Mouse (Mus musculus): Measurements from ENCODE around the gene Hbb-bh2. TPM values are rescaled to one million over a fixed set of nuclear protein-coding genes. Genes with fewer than 3 reads are reported as not detected.
"Not testable (repeated sequence)": the region's sequence is repeated elsewhere in the genome, so short reads cannot be mapped to it uniquely, and the experiment has no call there.

Hbb-bh2 gene
- polyA plus RNA-seq, 1 experiment from 2014 or later: not detected

- Histone ChIP-seq H3K36me3 (ENCODE audit: control insufficient read depth, insufficient read depth, low read length) (no peaks in the 10 kb centered on the region), H3K4me1 (replicated peaks; ENCODE audit: control insufficient read depth, insufficient read depth, low read length) (no peaks in the 10 kb centered on the region), H3K27ac (ENCODE audit: low read depth, low read length) (no peak overlapping the region), H3K9me3 (ENCODE audit: control insufficient read depth, low read length) (no peaks in the 10 kb centered on the region), H3K4me3 (ENCODE audit: low read depth, low read length) (no peak overlapping the region), H3K4me2 (ENCODE audit: low read depth, low read length, severe bottlenecking) (no peak overlapping the region), H3K27me3 (ENCODE audit: control insufficient read depth, insufficient read depth, low read length) (no peaks in the 10 kb centered on the region), H3K9ac (ENCODE audit: low read length) (no peak overlapping the region)
- DNase-seq (ENCODE audit: low spot score): no peak
- 92% methylated on average over 3 of the region's 3 CpGs for WGBS
- ATAC-seq (replicated peaks; ENCODE audit: low FRiP score): no peak
Measured at GRCm38 (mm10) chr7:103825536-103826254, 14.6 kb downstream of the Hbb-bh2 start.

- Histone ChIP-seq H3K27me3 (ENCODE audit: control insufficient read depth, insufficient read depth, low read length) (no peaks in the 10 kb centered on the region), H3K9me3 (ENCODE audit: control insufficient read depth, low read length) (no peaks in the 10 kb centered on the region), H3K27ac (ENCODE audit: low read depth, low read length) (no peak overlapping the region), H3K36me3 (ENCODE audit: control insufficient read depth, insufficient read depth, low read length) (no peaks in the 10 kb centered on the region), H3K4me2 (ENCODE audit: low read depth, low read length, severe bottlenecking) (no peak overlapping the region), H3K9ac (ENCODE audit: low read length) (no peak overlapping the region), H3K4me1 (replicated peaks; ENCODE audit: control insufficient read depth, insufficient read depth, low read length) (no peaks in the 10 kb centered on the region), H3K4me3 (ENCODE audit: low read depth, low read length) (no peak overlapping the region)
- WGBS: 87% methylated on average over 2 of the region's 2 CpGs
- DNase-seq (ENCODE audit: low spot score) (no peak), ATAC-seq (replicated peaks; ENCODE audit: low FRiP score) (no peak)
Measured at GRCm38 (mm10) chr7:103824597-103824996, 15.7 kb downstream of the Hbb-bh2 start.

GRCm38 (mm10) chr7:103815085-103815484, 25.2 kb downstream of the Hbb-bh2 start:
- not testable (repeated sequence) for H3K36me3 ChIP-seq (ENCODE audit: control insufficient read depth, insufficient read depth, low read length); H3K27ac ChIP-seq (ENCODE audit: low read depth, low read length); DNase-seq (ENCODE audit: low spot score); H3K4me2 ChIP-seq (ENCODE audit: low read depth, low read length, severe bottlenecking); H3K27me3 ChIP-seq (ENCODE audit: control insufficient read depth, insufficient read depth, low read length); H3K9me3 ChIP-seq (ENCODE audit: control insufficient read depth, low read length); H3K9ac ChIP-seq (ENCODE audit: low read length); ATAC-seq (replicated peaks; ENCODE audit: low FRiP score); H3K4me1 ChIP-seq (replicated peaks; ENCODE audit: control insufficient read depth, insufficient read depth, low read length); H3K4me3 ChIP-seq (ENCODE audit: low read depth, low read length)
- 50% methylated on average over 1 of the region's 2 CpGs for WGBS

GRCm38 (mm10) chr7:103813766-103814165, 26.6 kb downstream of the Hbb-bh2 start, which contains the start of gene Hbb-bt:
Gene Hbb-bt (minus strand): TSS chr7:103813996.
- DNase-seq (ENCODE audit: low spot score): no peak
- no peaks in the 10 kb centered on the region for H3K9me3 ChIP-seq (ENCODE audit: control insufficient read depth, low read length)
- no peak within 1 kb of the TSS for H3K4me3 ChIP-seq (ENCODE audit: low read depth, low read length)

GRCm38 (mm10) chr7:103813152-103813551, 27.2 kb downstream of the Hbb-bh2 start:
- not testable (repeated sequence) for DNase-seq (ENCODE audit: low spot score); H3K4me2 ChIP-seq (ENCODE audit: low read depth, low read length, severe bottlenecking); ATAC-seq (replicated peaks; ENCODE audit: low FRiP score); H3K27ac ChIP-seq (ENCODE audit: low read depth, low read length); H3K4me3 ChIP-seq (ENCODE audit: low read depth, low read length); H3K9ac ChIP-seq (ENCODE audit: low read length); H3K36me3 ChIP-seq (ENCODE audit: control insufficient read depth, insufficient read depth, low read length); H3K9me3 ChIP-seq (ENCODE audit: control insufficient read depth, low read length); H3K27me3 ChIP-seq (ENCODE audit: control insufficient read depth, insufficient read depth, low read length); H3K4me1 ChIP-seq (replicated peaks; ENCODE audit: control insufficient read depth, insufficient read depth, low read length)
- no CpG with 5 or more reads among the region's 3 CpGs for WGBS

More at GRCm38 (mm10) chr7:103813766-103814165, 26.6 kb downstream of the Hbb-bh2 start, which contains the start of gene Hbb-bt:
- 88% methylated on average over 3 of the region's 3 CpGs for WGBS
- Histone ChIP-seq H3K4me2 (ENCODE audit: low read depth, low read length, severe bottlenecking) (no peak within 1 kb of the TSS), H3K36me3 (ENCODE audit: control insufficient read depth, insufficient read depth, low read length) (no peaks in the 10 kb centered on the region), H3K4me1 (replicated peaks; ENCODE audit: control insufficient read depth, insufficient read depth, low read length) (no peaks in the 10 kb centered on the region), H3K9ac (ENCODE audit: low read length) (no peak within 1 kb of the TSS), H3K27ac (ENCODE audit: low read depth, low read length) (no peak within 1 kb of the TSS), H3K27me3 (ENCODE audit: control insufficient read depth, insufficient read depth, low read length) (no peaks in the 10 kb centered on the region)
- ATAC-seq (replicated peaks; ENCODE audit: low FRiP score): no peak

- Histone ChIP-seq H3K27me3 (ENCODE audit: control insufficient read depth, insufficient read depth, low read length) (no peaks in the 10 kb centered on the region), H3K4me3 (ENCODE audit: low read depth, low read length) (no peak overlapping the region), H3K9ac (ENCODE audit: low read length) (no peak overlapping the region), H3K36me3 (ENCODE audit: control insufficient read depth, insufficient read depth, low read length) (no peaks in the 10 kb centered on the region), H3K4me1 (replicated peaks; ENCODE audit: control insufficient read depth, insufficient read depth, low read length) (no peaks in the 10 kb centered on the region), H3K9me3 (ENCODE audit: control insufficient read depth, low read length) (no peaks in the 10 kb centered on the region), H3K27ac (ENCODE audit: low read depth, low read length) (no peak overlapping the region), H3K4me2 (ENCODE audit: low read depth, low read length, severe bottlenecking) (no peak overlapping the region)
- no peak for ATAC-seq (replicated peaks; ENCODE audit: low FRiP score)
- 82% methylated on average over 1 of the region's 1 CpGs for WGBS
- no peak for DNase-seq (ENCODE audit: low spot score)
Measured at GRCm38 (mm10) chr7:103812174-103812573, 28.1 kb downstream of the Hbb-bh2 start.

GRCm38 (mm10) chr7:103811223-103811845, 29.0 kb downstream of the Hbb-bh2 start:
- Histone ChIP-seq H3K4me2 (ENCODE audit: low read depth, low read length, severe bottlenecking) (no peak overlapping the region), H3K27ac (ENCODE audit: low read depth, low read length) (no peak overlapping the region), H3K27me3 (ENCODE audit: control insufficient read depth, insufficient read depth, low read length) (no peaks in the 10 kb centered on the region), H3K9ac (ENCODE audit: low read length) (no peak overlapping the region), H3K36me3 (ENCODE audit: control insufficient read depth, insufficient read depth, low read length) (no peaks in the 10 kb centered on the region), H3K4me3 (ENCODE audit: low read depth, low read length) (no peak overlapping the region), H3K4me1 (replicated peaks; ENCODE audit: control insufficient read depth, insufficient read depth, low read length) (no peaks in the 10 kb centered on the region), H3K9me3 (ENCODE audit: control insufficient read depth, low read length) (no peaks in the 10 kb centered on the region)
- DNase-seq (ENCODE audit: low spot score) (no peak), ATAC-seq (replicated peaks; ENCODE audit: low FRiP score) (no peak)
- WGBS: 86% methylated on average over 1 of the region's 1 CpGs

- Histone ChIP-seq H3K27me3 (ENCODE audit: control insufficient read depth, insufficient read depth, low read length) (no peaks in the 10 kb centered on the region), H3K9ac (ENCODE audit: low read length) (no peak overlapping the region), H3K4me3 (ENCODE audit: low read depth, low read length) (no peak overlapping the region), H3K4me2 (ENCODE audit: low read depth, low read length, severe bottlenecking) (no peak overlapping the region), H3K36me3 (ENCODE audit: control insufficient read depth, insufficient read depth, low read length) (no peaks in the 10 kb centered on the region), H3K4me1 (replicated peaks; ENCODE audit: control insufficient read depth, insufficient read depth, low read length) (no peaks in the 10 kb centered on the region), H3K9me3 (ENCODE audit: control insufficient read depth, low read length) (no peaks in the 10 kb centered on the region), H3K27ac (ENCODE audit: low read depth, low read length) (no peak overlapping the region)
- ATAC-seq (replicated peaks; ENCODE audit: low FRiP score) (no peak), DNase-seq (ENCODE audit: low spot score) (no peak)
- WGBS: 85% methylated on average over 3 of the region's 3 CpGs
Measured at GRCm38 (mm10) chr7:103810746-103811145, 29.6 kb downstream of the Hbb-bh2 start.

- Histone ChIP-seq H3K4me3 (ENCODE audit: low read depth, low read length) (no peak overlapping the region), H3K9me3 (ENCODE audit: control insufficient read depth, low read length) (no peaks in the 10 kb centered on the region), H3K4me1 (replicated peaks; ENCODE audit: control insufficient read depth, insufficient read depth, low read length) (no peaks in the 10 kb centered on the region), H3K36me3 (ENCODE audit: control insufficient read depth, insufficient read depth, low read length) (no peaks in the 10 kb centered on the region), H3K9ac (ENCODE audit: low read length) (no peak overlapping the region), H3K27ac (ENCODE audit: low read depth, low read length) (no peak overlapping the region), H3K27me3 (ENCODE audit: control insufficient read depth, insufficient read depth, low read length) (no peaks in the 10 kb centered on the region), H3K4me2 (ENCODE audit: low read depth, low read length, severe bottlenecking) (no peak overlapping the region)
- 85% methylated on average over 1 of the region's 1 CpGs for WGBS
- DNase-seq (ENCODE audit: low spot score): no peak
- no peak for ATAC-seq (replicated peaks; ENCODE audit: low FRiP score)
Measured at GRCm38 (mm10) chr7:103810296-103810695, 30.0 kb downstream of the Hbb-bh2 start.
